Mouse (Mus musculus): Measurements from ENCODE around the gene Tnfsfm13.

Tnfsfm13 gene

DNA sequence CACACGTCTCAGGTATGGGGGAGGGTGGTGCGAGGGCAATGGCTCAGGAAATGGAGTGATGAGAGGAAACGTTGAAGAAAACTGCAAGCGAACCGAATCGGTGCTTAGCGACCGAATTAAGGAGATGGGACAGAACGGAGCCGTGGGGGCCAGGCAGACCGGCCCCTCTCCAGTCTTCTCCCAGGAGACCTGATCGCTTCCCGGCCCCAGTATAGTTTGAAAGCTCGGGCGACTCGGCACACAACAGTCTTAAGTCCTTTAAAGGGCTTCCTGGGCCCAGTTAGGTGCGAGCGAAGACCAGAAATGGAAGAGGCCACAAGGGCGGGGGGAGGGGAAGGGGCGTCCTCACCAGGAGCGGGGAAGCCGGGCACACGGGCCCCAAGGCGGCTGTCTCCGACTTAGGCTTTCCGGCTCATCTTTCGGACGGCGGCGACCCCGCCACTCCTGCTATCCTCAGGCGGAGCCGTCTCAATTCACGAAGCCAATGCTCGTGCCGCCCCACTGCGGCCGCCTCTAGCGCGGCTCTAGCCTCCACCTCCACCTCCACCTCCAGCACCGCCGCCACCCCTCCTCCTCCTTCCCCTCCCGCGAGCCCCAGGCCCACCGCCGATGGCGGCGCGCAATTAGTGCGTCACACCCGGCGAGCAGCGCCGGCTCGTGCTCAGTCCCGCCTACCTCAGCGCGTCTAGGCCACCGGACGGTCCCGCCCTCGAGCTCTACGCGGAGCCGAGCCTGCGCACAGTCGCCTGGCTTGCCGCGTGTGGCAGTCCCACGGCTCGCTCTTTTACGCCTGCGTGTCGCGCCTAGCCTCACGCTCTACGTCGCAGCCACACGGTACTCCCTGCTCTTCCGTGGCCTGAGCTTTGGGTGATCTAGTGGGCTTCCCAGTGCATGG, 14.3 kb downstream of the Tnfsfm13 start, which contains the start of gene Senp3:
Gene Senp3 (minus strand): TSS at position 771 of the 895 bp plus-strand sequence.
- peak; percentile 96 to 98 for DNase-seq (ENCODE audit: low spot score in 2 of 2)

DNA sequence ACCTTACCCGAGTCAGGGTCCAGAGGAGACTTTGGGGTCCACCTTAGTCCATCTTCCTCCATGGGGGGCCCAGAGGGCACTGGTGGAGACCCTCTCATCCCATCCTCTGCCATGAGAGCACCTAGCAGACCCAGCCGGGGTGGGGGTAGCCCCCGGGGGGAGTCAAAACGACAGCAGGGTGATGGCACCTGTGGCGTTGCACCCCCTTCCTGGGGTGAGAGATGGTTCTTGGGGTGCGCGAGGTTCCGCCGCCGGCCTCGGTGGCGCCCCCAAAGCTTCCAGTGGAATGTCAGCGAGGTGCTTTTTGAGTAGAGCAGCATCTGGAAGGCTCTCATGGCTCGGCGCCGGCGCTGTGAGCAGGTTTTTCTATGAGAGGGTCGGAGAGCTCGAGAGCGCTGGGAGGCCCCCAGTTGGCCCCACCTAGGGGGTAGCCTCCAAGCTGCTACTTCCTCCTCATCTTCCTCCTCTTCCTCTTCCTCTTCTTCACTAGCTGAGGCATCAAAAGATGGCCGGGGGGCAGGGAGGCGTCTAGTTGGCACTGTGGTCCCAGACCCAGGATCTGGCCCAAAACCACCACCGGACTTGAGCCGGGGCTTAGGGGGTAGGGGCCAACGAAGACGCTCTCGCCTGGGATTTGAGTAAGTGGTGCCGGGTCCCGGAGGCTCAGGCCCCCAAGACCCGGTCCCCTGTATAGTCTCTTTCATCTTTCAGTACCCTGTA, 15.6 kb downstream of the Tnfsfm13 start:
- no peak for DNase-seq (ENCODE audit: low spot score in 2 of 2)

DNA sequence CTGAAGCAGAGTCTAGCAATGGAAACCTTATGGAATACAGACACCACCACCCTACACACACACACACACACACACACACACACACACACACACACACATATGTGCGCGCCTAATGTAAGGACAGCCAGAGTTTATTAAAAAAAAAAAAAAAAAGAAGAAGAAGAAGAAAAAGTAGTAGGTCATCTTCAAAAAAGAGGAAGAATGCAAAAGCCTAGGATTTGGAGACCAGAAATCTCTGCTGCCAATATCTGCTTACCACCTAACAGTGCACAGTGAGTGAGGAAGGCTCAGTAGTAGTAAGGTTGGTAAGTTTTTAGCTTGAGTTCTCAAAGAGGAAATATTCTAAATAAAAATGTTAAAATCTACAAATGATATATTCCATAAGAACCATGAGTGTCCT, 16.8 kb downstream of the Tnfsfm13 start:
- no peak for DNase-seq (ENCODE audit: low spot score in 2 of 2)

GRCm38 (mm10) chr11:69672211-69672706, 23.6 kb downstream of the Tnfsfm13 start, which contains the start of gene Eif4a1:
Eif4a1 (minus strand) TSS chr11:69672423.
- peak; percentile 100 for DNase-seq (ENCODE audit: low spot score in 2 of 2)

- no peak for DNase-seq (ENCODE audit: low spot score in 2 of 2)
These were observed 24.2 kb downstream of the Tnfsfm13 start for GRCm38 (mm10) chr11:69671726-69672124.

DNA sequence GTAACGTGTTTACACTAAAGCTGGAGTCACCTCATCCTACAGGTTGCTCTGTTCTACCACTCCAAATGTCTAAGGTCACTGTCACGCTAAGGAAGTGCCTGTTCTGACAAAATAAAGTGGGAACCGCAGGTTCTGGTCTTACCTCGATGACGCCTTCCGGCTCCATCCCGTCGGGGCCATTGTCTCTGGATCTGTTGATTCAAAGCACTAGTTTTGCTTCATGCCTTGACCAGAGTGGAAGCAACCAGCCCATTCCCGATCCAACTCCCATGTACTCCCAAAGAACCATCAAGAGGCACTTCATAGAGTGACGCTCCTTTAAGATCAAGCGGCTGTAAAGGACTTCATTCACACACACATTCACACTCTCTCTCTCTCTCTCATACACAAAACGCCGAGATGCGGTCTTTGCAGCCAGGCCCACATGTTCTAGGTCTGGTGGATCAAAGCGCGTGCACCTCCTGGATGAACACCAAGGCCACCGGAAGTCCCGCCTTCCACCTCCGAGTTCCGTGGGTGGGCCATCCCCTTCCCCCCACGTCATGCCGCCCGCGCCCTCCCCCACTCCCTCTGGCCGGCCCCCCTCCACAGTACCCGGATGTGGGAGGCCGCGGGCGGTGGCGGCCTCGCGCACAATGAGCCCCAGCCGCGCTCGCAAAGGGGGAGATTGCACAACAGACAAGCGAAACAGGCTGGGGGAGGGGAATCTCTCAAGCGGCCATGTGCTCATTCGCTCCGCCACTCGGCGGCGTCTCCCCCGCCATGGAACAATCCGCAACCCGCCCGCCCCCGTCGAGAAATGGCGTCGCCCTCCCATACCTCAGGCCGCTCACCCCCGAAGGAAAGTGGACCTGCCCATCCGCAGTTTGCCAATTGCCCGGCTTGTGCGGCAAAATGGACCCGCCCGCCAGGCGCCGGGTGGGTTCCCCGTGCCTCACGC, 24.8 kb downstream of the Tnfsfm13 start:
- peak; percentile 88 to 90 for DNase-seq (ENCODE audit: low spot score in 2 of 2)

GRCm38 (mm10) chr11:69666665-69667005, 29.3 kb downstream of the Tnfsfm13 start:
- DNase-seq (ENCODE audit: low spot score in 2 of 2), result no peak

DNA sequence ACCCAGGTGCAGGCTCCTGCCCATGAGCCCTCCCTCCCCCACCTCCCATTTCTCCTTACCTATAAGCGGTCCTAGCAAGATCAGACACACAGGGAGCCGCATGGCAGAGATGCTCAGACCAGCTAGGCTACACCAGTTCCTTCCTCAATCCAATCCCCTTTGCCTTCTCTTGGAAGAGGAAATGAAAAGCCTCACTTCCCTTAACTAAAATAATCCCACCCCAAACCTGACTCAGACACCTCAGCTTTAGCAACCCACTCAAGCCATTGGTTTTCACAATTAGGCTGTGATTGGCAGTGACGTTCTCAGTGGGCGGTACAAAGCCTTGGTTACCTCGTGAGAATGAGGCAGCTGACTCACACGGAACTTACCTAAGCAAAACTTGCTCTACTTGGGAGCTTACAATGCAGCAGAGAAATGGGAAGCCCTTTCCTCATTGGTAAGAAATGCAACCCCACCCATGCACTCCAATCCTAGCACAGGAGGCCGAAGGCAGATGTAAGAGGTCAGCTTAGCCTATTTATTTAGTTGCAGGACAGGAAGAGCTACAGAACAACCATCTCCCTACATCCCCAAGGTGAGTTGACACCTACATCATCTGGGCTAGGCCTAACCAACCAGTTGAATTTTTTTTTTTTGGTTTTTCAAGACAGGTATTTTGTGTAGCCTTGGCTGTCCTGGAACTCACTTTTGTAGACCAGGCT, 29.8 kb downstream of the Tnfsfm13 start, which contains the start of gene Cd68:
Gene Cd68 (minus strand): TSS at position 193 of the 704 bp plus-strand sequence.
- peak; percentile 70 to 80 for DNase-seq (ENCODE audit: low spot score in 2 of 2)

DNA sequence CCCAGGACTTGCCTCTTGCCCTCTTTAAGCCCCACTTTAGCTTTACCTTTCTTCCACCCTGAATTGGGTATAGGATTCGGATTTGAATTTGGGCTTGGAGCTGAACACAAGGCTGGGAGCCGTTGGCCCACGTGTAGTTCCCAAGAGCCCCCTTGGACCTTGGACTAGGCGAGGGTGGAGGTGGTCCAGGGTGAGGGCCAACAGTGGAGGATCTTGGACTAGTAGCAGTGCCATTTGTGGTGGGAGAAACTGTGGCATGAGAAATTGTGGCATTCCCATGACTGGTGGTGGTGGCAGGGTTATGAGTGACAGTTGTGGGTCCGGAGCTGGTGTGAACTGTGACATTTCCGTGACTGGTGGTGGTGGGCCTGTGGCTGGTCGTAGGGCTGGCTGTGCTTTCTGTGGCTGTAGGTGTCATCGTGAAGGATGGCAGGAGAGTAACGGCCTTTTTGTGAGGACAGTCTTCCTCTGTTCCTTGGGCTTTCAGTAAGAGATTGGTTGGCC, 30.4 kb downstream of the Tnfsfm13 start:
- no peak for DNase-seq (ENCODE audit: low spot score in 2 of 2)

DNA sequence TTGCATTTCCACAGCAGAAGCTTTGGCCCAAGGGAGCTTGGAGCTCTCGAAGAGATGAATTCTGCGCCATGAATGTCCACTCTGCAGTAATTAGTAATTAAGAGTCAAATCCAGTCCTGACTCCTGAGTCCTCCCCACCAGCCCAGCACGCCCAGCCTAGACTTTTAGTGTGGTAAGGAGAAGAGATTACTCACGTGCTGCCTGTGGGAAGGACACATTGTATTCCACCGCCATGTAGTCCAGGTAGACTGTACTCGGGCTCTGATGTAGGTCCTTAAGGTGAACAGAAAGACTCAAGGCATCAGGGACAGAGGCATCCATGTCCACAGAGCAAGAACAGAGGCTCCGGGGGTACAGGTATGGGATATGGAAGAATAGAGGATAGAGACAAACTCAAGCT, 31.1 kb downstream of the Tnfsfm13 start:
- no peak for DNase-seq (ENCODE audit: low spot score in 2 of 2)

DNA sequence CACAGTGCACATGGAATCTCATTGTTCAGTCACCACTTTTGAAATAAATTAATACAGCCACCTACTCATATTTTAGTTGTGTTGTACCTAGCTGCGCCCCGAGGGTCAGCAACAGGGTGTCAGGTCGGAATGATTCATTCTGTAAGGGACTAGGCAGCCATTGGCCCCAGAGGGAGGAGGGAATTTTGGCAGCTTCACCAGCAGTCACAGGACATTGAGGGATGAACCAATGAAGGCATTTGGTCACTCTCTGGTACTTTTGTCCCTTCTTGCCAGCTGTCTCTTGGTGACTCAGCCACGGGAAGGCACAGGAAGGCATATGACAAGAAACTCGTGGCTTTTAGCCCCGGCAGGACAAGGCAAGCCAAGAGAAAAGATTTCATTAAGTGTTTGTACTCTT, 32.1 kb downstream of the Tnfsfm13 start:
- DNase-seq (ENCODE audit: low spot score in 2 of 2), result no peak

DNA sequence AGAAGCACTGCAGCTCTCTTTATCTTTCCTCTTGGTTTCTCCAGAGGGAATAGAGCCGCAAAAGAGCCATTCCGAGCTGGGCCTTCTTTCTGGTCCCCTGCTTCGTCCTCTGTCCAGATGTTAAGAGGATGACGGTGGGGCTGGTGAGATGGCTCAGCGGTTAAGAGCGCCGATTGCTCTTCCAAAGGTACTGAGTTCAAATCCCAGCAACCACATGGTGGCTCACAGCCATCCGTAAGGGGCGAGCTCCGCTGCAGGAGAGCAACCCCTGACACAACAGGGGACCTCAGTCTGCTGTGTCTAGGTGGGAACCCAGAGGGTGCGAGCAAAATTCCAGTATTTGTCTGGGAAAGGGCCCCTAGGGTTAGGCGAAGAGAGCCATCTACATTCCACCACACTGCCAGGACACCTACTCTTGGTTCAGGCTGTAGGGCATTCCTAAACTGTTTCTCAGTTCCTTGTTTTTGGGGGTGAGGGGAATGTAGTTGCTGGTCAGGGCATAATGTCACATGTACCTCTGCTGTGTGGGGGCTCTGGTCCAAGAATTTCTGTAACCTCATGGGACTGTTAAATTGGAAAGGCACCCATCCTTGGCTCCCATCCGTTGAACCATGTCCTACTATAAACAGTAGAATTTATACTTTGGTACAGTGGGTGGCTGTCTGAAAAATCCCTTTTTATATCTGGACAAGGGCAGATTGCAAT, 32.8 kb downstream of the Tnfsfm13 start:
- DNase-seq (ENCODE audit: low spot score in 2 of 2), result no peak

DNA sequence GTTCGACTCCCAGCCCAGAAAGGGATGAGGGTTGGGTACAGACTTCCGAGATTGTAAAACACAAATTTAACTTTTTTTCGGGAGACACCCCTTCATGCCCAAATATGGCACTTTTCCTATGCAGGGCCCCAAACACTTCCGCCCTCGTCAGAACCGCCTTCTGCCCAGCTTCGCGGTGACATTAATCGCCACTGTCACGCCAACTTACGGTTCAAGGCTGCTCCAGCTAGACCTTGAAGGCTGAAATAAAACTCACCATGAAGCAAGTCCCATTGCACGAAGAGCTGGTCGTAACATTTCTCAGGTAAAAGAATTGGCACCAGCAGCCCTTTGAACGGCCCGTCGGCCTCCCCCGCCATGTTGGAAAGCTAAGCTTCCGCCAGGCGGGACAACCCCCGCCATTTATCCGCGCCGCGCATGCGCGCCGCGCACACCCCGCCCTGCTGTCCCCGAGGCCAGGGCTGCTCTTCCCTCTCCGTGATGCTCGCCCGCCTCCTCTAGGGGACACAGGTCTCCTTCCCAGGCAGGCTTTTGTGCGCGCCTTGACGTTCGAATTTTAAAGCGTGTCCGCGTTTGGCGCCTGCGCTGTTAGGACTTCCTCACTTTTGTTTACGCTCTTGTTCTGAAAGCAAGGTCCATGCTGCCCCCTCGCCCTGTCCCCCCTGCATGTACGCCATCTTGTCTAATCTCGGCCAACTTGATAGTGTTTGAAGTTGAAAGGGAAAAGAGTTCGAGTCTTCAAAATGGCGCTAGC, 33.5 kb downstream of the Tnfsfm13 start, which contains the start of gene Mpdu1:
Gene Mpdu1 (minus strand): TSS at position 430 of the 754 bp plus-strand sequence.
- DNase-seq (ENCODE audit: low spot score in 2 of 2), result peak; percentile 91 to 94

DNA sequence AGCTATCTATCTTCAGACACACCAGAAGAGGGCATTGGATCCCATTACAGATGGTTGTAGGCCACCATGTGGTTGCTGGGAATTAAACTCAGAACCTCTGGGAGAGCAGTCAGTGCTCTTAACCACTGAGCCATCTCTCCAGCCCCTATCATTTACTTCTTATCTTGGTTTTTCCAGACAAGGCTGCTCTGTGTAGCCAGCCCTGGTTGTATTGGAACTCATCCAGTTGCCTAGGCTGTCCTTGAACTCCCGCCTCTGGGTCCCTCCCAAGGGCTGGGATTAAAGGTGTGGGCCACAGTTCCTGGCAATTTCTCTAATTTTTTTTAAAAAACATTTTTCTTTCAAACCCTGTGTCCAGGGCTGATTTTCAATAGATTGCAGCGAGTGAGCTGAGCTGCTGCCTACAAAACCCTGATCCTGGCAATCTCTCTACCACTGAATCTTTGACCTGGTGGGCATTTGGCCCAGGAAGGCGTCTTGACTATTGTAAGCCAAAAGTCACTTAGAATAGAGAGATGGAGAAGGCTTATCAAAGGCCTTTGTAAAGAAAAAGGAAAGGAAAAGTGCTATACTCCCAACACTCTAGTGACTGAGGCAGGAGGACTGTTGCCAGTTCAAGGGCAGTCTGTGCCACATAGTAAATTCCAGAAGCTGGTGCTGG, 34.5 kb downstream of the Tnfsfm13 start:
- DNase-seq (ENCODE audit: low spot score in 2 of 2), result no peak

GRCm38 (mm10) chr11:69657462-69657881, 38.4 kb downstream of the Tnfsfm13 start:
- DNase-seq (ENCODE audit: low spot score in 2 of 2), result no peak

DNA sequence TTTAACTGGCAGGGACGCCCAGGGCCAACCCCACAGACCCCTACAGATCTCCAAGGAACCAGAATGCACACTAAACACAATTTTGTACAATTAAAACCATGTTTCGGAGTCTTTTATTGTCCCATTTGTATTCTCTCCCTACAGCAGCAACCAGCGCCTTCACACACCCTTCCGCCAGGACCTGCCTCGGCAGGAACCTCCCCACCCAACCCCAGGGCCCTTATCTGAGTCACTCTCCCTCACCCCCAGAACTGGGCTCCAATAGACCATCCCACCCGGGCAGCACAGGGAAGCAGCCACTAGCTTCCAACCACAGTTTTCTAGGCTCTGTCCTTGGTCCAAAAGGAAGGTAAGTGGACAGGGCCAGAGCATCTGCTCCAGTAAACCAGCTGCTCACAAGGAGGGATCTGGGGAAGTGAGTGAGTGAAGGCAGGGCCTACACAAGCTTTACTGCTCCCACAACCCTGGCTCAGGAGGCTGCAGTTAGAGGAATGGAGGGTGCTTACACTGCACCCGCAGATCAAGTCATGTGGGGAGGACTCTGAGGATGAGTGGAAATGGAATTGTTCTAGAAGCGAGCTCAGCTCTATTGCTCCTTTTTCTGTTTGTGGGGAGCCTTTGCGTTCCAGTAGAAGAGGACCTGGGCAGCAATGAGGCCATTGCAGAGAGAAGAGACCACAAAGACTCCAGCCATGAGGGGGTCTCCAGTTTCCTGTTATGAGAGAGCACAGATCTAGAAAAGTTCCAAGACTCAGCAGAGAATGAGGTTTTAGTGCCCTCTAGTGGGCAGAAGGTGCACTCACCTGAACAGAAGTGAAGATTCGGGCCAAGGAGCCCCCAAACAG, 39.1 kb downstream of the Tnfsfm13 start:
- no peak for DNase-seq (ENCODE audit: low spot score in 2 of 2)

DNA sequence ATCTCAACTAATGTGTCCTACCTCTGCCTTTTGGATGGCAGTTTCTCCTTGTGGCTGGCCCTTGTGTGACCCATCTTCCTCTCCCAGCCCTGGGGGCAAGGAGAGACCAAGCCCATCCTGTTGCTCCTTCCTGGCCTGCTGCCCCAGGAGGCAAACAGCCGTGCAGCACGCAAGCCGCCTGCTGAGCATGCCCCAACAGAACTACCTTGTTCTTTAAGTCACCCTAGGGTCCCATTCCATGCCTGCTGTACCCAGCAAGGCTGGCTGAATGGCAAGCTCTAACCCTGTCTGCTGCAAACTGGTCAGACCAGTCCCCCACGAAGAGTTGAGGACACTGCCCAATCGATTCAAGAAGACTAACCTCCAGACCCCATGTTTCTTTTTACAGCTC, 39.8 kb downstream of the Tnfsfm13 start:
- no peak for DNase-seq (ENCODE audit: low spot score in 2 of 2)

All from right cerebral cortex, postnatal 36 days (tissue).